Mouse (Mus musculus) heart, adult 9 months (tissue): Measurements from ENCODE around the gene Keap1.
A peak's percentile ranks its signal among the peaks of the same experiment; 100 is the strongest.
"Not testable (repeated sequence)": the region's sequence is repeated elsewhere in the genome, so short reads cannot be mapped to it uniquely, and the experiment has no call there.

ENCODE experiments used
- DNase-seq, 2 experiments: peaks; one replicate each; pipeline ENCODE4 v3.0.0; 2022; ENCODE audit warnings: low spot score in 2 of 2

Keap1 gene

DNA sequence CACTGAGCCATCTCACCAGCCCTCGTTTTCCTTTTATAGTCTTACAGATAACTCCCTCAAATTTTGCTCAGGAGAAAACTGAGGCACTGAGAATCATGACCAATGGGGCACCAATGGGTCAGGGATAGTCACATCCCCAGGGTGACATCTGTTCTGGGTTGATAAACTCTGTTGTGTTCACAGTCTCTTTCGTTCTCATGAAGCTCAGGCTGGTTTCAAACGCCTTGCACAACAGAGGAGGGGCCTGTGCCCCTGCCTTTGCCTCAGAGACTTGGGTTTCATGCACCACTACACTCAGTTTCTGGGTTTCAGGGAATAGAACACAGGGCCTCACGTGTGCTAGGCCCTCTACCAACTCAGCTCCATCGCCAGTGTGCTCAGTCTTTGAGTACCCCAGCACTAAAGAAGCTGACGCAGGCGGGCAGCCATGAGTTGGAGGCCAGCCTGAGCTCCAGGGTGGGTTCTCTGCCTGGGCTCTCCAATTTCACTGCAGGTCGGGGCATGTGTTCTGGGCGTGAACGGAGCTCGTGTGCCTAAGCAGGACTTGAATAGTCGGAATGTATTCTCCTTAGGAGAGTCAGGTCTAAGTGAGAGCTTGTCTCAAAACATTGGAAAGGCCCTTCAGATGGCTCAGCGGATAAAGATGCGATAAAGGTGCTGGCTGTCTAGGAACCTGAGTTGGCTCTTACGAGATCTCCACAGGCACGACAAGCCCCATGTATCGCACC lies 25.3 kb upstream of the Keap1 start:
- DNase-seq: no peak

DNA sequence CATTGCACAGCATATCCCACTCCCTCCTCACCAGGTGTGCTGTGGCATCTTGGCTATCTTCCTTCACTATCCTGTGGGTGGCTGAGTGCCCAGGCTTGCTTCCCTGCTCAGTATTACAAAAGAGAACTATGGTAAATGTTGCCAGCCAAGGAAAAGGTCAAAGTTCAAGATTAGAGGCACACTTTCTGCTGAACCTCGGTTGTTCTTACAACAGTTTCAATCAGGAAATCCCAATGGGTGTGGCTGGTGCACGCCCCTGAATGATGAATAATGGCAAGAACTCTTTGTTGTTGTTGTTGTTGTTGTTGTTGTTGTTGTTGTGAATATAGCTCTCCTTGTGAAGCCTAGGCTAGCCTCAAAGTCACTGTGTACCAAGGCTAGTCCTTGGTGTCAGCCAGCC lies 22.7 kb upstream of the Keap1 start:
- DNase-seq: no peak

DNA sequence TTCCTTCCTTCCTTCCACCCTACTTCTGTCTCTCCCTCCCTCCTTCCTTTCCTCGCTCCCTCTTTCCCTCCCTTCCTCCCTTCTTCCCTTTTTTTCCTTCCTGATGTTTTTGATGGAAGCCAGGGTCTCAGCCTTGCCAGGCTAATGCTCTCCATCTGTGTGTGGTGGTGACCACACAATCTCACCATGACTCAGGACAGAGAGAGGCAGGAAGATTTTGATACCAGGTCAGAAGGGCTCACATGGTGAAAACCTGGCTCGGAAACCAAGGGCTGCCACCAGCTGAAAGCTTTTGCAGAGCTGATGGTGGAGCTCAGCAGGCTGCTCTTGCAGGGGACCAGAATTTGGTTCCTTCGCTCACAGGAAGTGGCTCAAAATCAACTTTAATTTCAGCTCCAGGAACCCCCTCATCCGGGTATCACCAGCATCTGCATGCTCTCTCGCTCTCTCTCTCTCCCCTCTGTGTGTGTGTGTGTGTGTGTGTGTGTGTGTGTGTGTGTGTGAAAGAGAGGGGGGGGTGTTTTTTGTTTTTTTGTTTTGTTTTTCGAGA lies 21.4 kb upstream of the Keap1 start:
- DNase-seq: no peak

DNA sequence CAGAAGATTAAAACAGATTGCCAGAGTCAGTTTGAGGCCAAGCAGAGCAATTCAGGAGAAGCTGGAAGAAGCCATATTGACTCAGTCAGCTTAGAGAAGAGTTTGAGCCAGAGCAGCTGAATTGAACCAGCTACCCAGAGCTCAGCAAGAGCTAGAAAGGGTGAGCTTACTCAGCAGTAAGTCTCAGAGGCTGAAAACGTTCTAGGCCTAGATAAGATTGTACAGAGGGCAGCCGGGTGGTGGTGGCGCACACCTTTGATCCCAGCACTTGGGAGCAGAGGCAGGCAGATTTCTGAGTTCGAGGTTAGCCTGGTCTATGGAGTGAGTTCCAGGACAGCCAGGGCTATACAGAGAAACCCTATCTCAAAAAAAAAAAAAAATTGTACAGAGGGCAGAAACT lies 17.2 kb upstream of the Keap1 start:
- DNase-seq: not testable (repeated sequence)

DNA sequence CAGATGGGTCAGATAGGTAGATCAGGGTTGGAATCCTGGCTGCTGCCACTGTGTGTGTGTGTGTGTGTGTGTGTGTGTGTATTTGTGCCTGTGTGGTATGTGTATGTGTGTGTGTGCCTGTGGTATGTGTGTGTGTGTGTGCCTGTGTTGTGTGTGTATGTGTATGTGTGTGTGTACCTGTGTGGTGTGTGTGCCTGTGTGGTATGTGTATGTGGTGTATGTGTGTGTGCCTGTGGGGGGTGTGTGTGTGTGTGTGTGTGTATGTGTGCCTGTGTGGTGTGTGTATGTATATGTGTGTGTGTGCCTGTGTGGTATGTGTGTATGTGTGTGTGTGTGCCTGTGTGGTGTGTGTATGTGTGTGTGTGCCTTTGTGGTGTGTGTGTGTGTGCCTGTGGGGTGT lies 15.5 kb upstream of the Keap1 start:
- DNase-seq: no peak

DNA sequence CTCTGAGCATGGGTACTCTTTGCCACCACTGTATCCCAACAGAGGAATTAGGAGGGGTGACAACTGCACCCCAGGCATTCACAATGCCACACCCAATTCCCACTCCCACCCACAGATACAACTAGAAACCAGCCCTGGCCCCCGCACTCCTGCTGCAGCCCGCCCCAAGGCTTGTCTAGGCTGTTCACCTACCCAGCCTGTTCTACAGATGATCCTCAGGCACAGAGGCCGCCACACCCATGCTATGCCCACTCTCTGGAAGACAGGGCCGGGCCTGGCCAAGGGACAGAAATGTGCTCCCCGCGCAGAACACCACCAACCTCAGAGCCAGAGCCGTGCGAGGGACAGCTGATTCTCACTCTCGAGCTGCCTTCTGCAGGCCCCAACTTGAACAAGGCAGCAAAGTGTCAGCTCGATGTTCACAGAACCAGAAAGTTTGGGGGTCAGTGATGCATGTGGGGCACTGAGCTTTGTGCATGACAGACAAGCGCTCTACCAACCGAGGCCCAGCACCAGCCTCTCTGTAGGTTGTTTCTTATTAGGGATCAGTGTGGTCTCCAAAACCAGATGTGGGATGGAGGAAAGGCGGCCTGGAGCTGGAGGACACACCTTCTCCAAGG lies 12.1 kb upstream of the Keap1 start:
- no peak for DNase-seq

DNA sequence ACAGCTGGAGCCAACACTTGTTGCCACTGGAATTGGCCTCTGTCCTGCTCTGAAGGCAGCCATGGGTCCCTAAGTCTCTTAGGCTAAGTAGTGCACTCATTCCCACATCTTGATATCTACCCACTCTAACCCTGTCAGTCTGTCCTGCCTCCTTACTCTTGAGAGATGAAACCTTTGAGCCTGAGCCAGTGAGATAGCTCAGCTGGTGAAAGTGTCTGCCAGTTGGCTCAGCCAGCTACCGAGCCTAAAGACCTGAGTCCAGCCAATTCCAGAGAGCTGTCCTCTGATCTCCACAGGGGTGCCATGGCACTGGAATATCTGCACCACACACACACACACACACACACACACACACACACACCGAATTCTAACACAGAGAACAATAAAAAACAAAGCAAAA lies 11.3 kb upstream of the Keap1 start:
- peak in 1 of 2 experiments; percentile 46 for DNase-seq

DNA sequence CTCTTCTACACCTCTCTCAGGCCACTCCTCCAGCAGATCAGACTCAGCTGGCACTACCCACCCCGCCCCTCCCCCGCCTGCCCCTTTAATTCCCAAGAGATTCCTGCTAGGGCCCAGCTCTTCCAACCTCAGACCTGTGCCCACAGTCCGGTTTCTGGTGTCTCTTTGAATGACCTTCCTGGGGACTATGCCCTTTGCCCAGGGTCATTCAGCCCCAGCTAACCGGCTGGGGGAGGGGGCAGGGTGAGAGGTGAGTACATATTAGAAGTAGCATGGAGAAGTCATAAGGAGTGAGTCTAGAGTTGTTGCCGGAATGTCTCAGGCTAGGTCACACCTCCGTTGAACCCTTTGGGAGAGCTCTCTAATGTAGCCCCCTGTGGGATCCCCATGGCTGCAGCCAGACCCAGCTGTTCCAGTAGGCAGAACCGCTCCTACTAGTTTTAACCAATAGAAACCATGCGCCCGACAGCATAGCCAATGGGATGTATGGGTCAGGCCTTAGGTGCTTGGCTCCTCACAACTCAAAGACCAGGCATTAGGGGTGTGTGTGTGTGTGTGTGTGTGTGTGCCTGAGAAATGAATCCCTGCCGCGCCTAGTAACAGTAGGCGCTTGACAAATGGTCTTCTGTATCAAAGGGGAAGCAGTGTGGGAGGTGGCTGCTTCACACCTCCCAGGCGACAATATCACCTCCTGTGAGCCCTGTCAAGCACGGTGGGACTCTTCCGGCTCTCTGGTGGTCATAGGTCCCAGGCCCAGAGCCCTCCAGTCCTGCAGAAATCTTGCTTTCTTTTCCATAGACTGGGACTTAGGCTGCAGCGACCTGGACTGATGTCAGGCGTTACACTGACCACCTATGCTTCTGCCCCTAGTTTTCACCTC lies 10.7 kb upstream of the Keap1 start:
- DNase-seq: no peak

DNA sequence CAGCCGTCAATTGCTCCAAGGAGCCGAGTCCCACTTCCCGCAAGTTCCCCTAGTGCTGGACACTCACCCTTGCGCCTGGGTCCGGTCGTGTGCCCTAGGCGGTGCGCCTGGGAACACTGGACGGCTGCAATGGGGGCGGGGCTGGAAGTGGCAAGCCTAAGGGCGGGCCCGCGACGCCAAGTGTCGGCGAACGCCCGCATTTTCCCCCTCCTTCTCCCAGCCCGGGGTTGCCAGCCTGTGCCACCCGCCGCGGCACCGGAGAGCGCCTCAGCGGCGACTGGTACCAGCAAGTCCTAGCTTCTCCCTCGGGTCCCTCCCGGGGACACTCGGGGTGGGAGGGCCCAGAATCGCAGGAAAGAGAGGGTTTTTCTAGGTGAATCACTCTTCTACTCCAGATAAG lies 9.2 kb upstream of the Keap1 start, which contains the start of gene S1pr5:
Gene S1pr5 (minus strand): TSS at position 118 of the 400 bp plus-strand sequence.
- DNase-seq: no peak

DNA sequence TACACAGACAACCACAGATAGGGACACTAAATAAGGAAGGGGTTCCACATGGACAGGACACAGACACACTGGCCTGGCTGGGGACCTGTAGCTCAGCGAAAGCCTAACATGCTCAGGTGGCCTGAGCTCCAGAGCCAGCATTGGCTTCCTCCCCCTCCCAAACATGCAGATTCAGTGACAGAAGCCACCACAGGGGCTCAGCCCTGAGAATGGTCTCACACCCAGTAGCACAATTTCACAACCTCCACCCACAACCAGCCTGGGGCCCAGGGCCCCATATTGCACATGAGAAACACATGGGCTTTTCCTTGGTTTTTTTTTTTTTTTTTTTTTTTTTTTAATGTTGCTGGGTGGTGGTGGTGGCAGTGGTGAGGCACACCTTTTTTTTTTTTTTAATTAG lies 7.2 kb upstream of the Keap1 start:
- no peak for DNase-seq

DNA sequence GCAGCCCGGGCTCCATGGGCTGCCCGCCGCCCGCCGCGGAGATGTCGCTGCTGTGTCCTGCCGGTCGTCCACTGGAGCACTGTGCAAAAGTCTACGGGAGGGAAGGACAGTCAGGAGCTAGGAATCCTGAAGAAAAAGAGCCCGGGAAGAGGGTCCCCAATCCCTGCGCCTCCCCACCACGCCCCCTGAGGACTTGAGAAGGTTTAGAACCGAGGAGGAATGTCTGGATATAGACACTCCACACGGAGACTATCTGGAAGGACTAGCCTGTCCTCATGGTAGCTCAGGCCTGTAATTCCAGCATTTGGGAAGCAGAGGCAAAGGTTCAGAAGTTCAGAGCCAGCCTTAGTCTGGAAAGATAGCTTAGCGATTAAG lies 5.9 kb upstream of the Keap1 start:
- no peak for DNase-seq

DNA sequence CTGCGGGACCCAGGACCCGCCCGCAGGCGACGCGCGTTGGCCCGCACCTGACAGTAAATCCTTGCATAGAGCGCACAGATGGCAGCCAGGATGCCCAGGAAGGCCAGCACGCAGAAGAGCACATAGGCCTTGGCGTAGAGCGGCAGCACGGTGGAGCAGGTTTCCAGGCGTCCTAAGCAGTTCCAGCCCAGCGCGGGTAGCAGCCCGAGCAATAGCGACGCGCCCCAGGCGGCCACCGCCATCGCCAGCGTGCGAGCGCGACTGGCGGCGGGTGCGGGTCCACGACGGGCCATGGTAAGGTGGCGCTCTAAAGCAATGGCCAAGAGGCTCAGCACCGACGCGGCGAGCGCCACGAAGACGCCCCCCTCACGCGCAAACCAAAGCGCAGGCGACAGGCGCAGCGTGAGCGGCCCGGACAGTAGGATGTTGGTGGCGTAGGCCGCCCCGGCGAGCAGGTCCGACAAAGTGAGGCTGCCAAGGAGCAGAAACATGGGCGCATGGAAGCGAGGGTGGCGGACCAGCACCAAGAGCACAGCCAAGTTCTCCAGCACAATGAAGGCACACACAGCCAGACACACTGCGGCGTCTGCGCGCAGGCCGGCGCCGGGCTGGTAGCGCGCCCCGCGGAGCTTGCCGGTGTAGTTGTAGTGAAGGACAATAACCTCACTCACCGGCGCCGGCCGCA lies 5.4 kb upstream of the Keap1 start:
- DNase-seq: no peak

DNA sequence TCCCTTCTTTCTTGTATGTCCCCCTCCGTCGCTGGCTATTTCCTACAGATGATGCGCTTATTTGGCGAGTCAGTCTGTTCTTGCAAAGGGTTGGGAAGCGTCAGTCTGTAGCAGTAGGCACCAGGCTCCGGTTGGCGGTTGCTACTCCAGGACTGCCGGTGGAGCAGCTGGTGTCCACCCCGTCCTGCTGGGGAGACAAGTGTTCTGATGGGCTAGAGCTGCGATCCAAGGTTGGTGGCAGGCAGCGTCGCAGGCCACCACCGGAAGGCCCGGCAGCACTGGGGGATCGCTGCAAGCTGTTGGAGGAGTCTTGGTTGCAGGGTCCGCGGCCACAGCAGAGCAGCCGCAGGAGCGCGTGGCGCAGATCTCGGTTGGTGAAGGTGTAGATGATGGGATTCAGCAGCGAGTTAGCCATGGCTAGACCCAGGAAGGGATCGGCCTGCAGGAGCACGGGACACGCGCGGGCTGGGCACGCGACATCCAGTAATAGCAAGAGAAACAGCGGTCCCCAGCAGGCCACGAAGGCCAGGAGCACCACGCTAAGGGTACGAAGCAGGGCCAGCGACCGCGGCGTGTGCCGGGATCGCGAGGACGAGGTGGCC lies 4.8 kb upstream of the Keap1 start:
- no peak for DNase-seq

DNA sequence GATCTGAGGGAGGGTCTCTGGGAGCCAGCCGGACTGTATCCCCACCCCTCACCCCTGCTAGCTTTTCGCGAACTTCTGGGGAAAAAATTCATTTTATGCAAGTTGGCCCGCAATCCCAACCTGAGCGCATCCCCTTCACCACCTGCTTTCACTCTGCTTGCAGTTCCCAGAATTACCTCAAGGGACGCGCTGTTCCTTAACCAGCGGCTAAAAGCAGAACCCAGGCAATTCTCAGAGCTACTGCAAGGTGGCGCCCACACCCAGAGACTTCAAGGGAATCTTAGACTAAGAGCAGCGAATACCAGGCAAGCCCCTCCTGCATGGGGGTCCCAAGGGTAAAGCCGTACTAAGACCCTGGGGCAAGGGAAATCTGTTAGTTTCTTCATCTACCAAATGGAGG lies 2.2 kb upstream of the Keap1 start:
- DNase-seq: peak; percentile 65 to 71

DNA sequence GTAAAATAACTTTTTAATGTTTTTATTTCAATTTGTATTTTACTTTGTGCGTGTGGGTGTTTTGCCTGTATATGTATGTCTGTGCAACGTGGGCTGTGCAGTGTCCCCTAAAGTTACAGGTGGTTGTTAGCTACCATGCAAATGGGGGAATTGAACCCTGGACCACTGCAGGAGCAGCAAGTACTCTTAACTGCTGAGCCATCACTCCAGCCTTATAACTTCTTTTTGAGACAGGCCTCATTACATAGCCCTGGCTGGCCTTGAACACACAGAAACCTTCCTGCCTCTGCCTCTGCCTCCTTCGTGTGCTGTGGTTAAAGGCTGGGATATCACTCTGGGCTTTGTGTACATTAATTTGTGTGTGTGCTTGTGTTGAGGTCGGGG lies 296 bp upstream of the Keap1 start:
- DNase-seq: no peak

DNA sequence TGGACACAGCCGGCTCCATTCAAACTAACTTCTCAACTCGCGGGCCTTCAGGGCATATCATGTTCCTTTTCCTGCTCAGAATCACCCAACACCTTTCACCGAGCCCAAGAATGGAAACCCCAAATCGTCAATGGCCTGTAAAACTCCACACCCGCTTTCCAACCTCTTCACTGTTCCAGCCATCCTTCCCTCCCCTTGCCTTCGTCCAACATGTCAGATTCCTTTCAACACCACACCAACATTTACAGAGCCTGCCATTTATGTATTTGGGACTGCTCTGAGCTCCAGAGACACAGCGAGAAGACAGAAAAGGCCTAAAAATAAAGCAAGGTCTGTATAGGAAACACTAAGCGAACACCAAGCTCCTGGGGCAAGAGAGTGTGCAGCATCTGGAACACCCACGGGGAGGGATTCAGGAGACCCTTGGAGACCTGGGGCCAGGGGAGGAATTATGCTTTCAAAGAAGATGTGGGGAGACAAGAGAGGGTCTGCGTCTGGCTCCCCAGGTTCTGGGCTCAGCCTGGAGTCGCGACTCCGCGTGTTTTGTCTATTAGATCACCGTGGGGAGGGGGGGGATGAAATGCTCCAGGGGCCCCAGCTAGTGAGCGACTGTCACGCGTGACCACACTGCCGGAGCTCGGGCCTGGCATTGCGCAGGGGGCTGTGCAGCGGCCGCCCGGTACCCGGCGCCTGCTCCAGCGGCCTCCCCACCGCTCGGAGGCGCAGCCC lies 993 bp downstream of the Keap1 start:
- DNase-seq: peak; percentile 61 to 64

DNA sequence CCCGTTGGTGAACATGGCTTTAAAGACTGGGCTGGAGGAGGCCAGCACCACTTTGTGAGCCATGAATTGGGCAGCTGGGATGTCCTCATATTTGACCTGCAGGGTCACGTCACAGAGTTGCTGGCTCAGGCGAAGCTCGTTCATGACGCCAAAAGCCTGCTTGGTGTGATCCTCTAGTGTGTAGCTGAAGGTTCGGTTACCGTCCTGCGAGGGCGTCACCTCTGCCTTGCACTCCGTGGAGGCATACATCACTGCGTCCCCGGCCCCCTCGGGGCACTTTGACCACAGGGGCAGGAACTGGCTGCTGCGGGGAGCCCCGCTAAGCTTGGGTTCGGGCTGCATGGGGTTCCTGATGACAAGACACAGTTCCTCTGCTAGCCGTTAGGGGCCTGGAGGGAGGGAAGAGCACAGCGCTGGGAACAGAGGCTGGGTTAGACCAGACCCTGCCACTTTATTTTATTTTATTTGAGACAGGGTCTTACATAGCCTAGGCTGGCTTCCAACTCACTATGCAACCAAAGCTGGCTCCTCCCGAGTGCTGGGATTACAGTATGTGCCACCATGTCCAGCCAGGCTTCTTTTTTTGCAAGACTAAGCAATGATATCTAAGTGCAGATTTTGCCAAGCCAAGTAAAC lies 1.7 kb downstream of the Keap1 start:
- peak in 1 of 2 experiments; percentile 41 for DNase-seq

DNA sequence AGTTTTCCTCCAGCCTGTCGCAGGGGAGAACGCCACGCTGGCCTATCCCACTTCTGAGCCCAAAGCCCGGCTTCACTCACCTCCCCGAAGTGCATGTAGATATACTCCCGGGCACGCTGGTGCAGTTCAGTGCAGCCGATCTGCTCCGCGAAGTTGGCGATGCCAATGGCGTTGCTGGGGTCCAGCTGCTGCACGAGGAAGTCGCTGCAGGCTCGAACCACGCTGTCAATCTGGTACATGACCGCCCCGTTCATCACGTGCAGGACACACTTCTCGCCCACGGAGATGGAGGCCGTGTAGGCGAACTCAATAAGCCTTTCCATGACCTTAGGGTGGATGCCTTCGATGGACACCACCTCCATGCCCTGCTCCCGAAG lies 2.2 kb downstream of the Keap1 start:
- DNase-seq: no peak

DNA sequence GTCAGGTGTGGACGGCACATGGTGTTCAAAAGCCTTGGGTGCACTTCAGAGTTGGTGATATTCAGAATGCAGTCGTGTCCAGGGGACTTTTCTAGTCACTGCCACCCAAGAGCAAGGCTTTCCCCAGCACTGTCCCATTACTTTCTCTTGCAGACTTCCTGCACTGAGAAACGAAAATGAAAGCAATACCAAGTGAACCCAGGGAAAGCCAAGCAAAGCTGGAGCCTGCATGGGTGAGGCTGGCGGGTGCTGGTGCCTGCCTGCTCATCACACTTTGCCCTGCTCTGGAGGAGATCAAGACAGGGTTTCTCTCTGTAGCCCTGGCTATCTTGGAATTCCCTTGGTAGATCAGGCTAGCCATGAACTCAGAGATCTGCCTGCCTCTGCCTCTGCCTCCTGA lies 3.8 kb downstream of the Keap1 start:
- DNase-seq: no peak

DNA sequence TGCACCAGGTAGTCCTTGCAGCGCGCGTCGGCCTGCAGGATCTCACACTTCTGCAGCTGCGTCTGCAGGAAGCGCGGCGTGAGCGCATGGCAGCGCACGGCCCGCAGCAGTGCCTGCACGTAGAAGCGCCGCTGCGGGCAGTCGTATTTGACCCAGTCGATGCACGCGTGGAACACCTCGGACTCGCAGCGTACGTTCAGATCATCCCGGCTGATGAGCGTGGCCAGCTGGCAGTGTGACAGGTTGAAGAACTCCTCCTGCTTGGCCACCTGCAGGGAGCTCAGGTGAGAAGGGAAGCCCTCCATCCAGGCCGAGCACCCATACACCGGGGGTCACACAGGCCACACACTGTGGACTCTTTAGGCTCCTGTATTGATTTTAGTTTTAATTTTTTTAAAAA lies 5.4 kb downstream of the Keap1 start:
- no peak for DNase-seq
